Mouse (Mus musculus) intestine, embryonic 16.5 days (tissue): ENCODE results near the gene Rpap3. TPM values are rescaled to one million over a fixed set of nuclear protein-coding genes. Genes with fewer than 3 reads are reported as not detected.

Experiments
- ATAC-seq: fragments of 200-750 bp; cut with Nextera tagmentation; 2 replicates; pipeline ENCODE4 v1.8.0; 2017; ENCODE audit warnings: moderate TSS enrichment, moderate library complexity
- H3K27ac ChIP-seq: fragments of 300-500 bp; sonication (generic); 2 replicates; pipeline ENCODE4 v1.5.1; 2014; ENCODE audit warnings: mild to moderate bottlenecking, low read length
- H3K27me3 ChIP-seq: fragments of 300-500 bp; sonication (generic); replicated peaks from 2 replicates; pipeline ENCODE4 v1.6.1; 2014; ENCODE audit warnings: low read length, control low read depth, mixed read lengths; ENCODE audit not compliant: control insufficient read depth, insufficient read depth
- H3K36me3 ChIP-seq: fragments of 300-500 bp; sonication (generic); 2 replicates; pipeline ENCODE4 v1.6.1; 2014; ENCODE audit warnings: low read length, control low read depth; ENCODE audit not compliant: control insufficient read depth, insufficient read depth
- H3K4me1 ChIP-seq: fragments of 300-500 bp; sonication (generic); 2 replicates; pipeline ENCODE4 v1.6.1; 2014; ENCODE audit warnings: low read length, control low read depth, mixed read lengths; ENCODE audit not compliant: control insufficient read depth, insufficient read depth
- H3K4me2 ChIP-seq: fragments of 300-500 bp; sonication (generic); 2 replicates; pipeline ENCODE4 v1.6.1; 2014; ENCODE audit warnings: low read depth, low read length, control low read depth
- H3K4me3 ChIP-seq: fragments of 300-500 bp; sonication (generic); 2 replicates; pipeline ENCODE4 v1.5.1; 2014; ENCODE audit warnings: mild to moderate bottlenecking, low read length
- H3K9ac ChIP-seq: fragments of 300-500 bp; sonication (generic); 2 replicates; pipeline ENCODE4 v1.6.1; 2014; ENCODE audit warnings: low read depth, low read length
- H3K9me3 ChIP-seq: fragments of 300-500 bp; sonication (generic); 2 replicates; pipeline ENCODE4 v1.6.1; 2016; ENCODE audit warnings: low read length, control low read depth; ENCODE audit not compliant: control insufficient read depth
- WGBS: fragments of 180-500 bp; shearing (Covaris S2); extraction: QIAGEN DNeasy Blood & Tissue Kit; methylation state at CpG from one replicate; pipeline ENCODE4 v1.1.7; 2014; 5-methylcytosine and 5-hydroxymethylcytosine counted together
- polyA plus RNA-seq: library from polyadenylated mRNA; unstranded; fragments of >200 nt; fragmentation: Nextera tagmentation; extraction: Ambion mirVana; gene quantifications from 2 replicates; pipeline ENCODE4 v1.2.1, GENCODE M21; 2015

Gene Rpap3
- 17.5 and 18.8 TPM in 2 replicates for polyA plus RNA-seq

- Histone ChIP-seq H3K27ac (peak within 1 kb of the TSS; percentile 50; the same call in 1 of the 2 replicates), H3K4me3 (peak within 1 kb of the TSS; percentile 96), H3K4me2 (peak within 1 kb of the TSS; percentile 68), H3K4me1 (0 out of 2 replicates have a peak, but pooled peaks cover 2% of the 10 kb centered on the region), H3K36me3 (0 out of 2 replicates have a peak, but pooled peaks cover 5% of the 10 kb centered on the region), H3K9me3 (no peaks in the 10 kb centered on the region), H3K27me3 (no peaks in the 10 kb centered on the region), H3K9ac (peak within 1 kb of the TSS; percentile 95)
- WGBS: under 1% methylated on average over 70 of the region's 71 CpGs
- ATAC-seq: peak; percentile 97
Observed at GRCm38 (mm10) chr15:97705211-97706050, at the start of gene Rpap3. Gene Rpap3 (minus strand): TSS chr15:97705825.

- ATAC-seq: no peak
Observed at GRCm38 (mm10) chr15:97755361-97755760, 49.7 kb upstream of the Rpap3 start.

GRCm38 (mm10) chr15:97754476-97754875, 48.9 kb upstream of the Rpap3 start:
- Histone ChIP-seq H3K9me3 (no peaks in the 10 kb centered on the region), H3K4me1 (peaks cover 17% of the 10 kb centered on the region), H3K4me2 (no peak overlapping the region), H3K36me3 (no peaks in the 10 kb centered on the region), H3K27me3 (no peaks in the 10 kb centered on the region), H3K27ac (no peak overlapping the region), H3K9ac (0 out of 2 replicates have a peak overlapping the region, but pooled peaks have one; percentile 24), H3K4me3 (no peak overlapping the region)
- WGBS: 45% methylated on average over 6 of the region's 6 CpGs
- no peak for ATAC-seq

More at GRCm38 (mm10) chr15:97755361-97755760, 49.7 kb upstream of the Rpap3 start:
- Histone ChIP-seq H3K4me3 (no peak overlapping the region), H3K4me1 (peaks cover 15% of the 10 kb centered on the region), H3K4me2 (no peak overlapping the region), H3K27me3 (no peaks in the 10 kb centered on the region), H3K9me3 (no peaks in the 10 kb centered on the region), H3K9ac (no peak overlapping the region), H3K36me3 (no peaks in the 10 kb centered on the region), H3K27ac (no peak overlapping the region)
- WGBS: 64% methylated on average over 8 of the region's 8 CpGs

- Histone ChIP-seq H3K4me2 (no peak overlapping the region), H3K36me3 (no peaks in the 10 kb centered on the region), H3K9ac (no peak overlapping the region), H3K27ac (no peak overlapping the region), H3K4me3 (no peak overlapping the region), H3K4me1 (peaks cover 17% of the 10 kb centered on the region), H3K9me3 (no peaks in the 10 kb centered on the region), H3K27me3 (no peaks in the 10 kb centered on the region)
- WGBS: 84% methylated on average over 5 of the region's 5 CpGs
- ATAC-seq: no peak
Observed at GRCm38 (mm10) chr15:97752491-97752890, 46.9 kb upstream of the Rpap3 start.

- peaks cover 17% of the 10 kb centered on the region for H3K4me1 ChIP-seq
- ATAC-seq: no peak
- H3K4me2 ChIP-seq: no peak overlapping the region
- H3K9me3 ChIP-seq: no peaks in the 10 kb centered on the region
- no peak overlapping the region for H3K4me3 ChIP-seq
- H3K9ac ChIP-seq: no peak overlapping the region
- WGBS: 72% methylated on average over 2 of the region's 2 CpGs
- no peaks in the 10 kb centered on the region for H3K27me3 ChIP-seq
- H3K27ac ChIP-seq: no peak overlapping the region
- H3K36me3 ChIP-seq: no peaks in the 10 kb centered on the region
Observed at GRCm38 (mm10) chr15:97751676-97752075, 46.1 kb upstream of the Rpap3 start.

- Histone ChIP-seq H3K9me3 (no peaks in the 10 kb centered on the region), H3K36me3 (no peaks in the 10 kb centered on the region), H3K4me1 (peaks cover 17% of the 10 kb centered on the region), H3K27me3 (no peaks in the 10 kb centered on the region), H3K4me3 (no peak overlapping the region), H3K4me2 (0 out of 2 replicates have a peak overlapping the region, but pooled peaks have one; percentile 13), H3K9ac (peak overlapping the region; percentile 35; the same call in 1 of the 2 replicates), H3K27ac (peak overlapping the region; percentile 33)
- peak; percentile 67 for ATAC-seq
- WGBS: 25% methylated on average over 12 of the region's 12 CpGs
Observed at GRCm38 (mm10) chr15:97750697-97751096, 45.1 kb upstream of the Rpap3 start.

- no peak for ATAC-seq
- Histone ChIP-seq H3K4me3 (no peak overlapping the region), H3K4me1 (peaks cover 19% of the 10 kb centered on the region), H3K36me3 (no peaks in the 10 kb centered on the region), H3K27me3 (no peaks in the 10 kb centered on the region), H3K9me3 (no peaks in the 10 kb centered on the region), H3K27ac (no peak overlapping the region), H3K4me2 (no peak overlapping the region), H3K9ac (no peak overlapping the region)
- WGBS: 87% methylated on average over 13 of the region's 13 CpGs
Observed at GRCm38 (mm10) chr15:97749841-97750240, 44.2 kb upstream of the Rpap3 start.

GRCm38 (mm10) chr15:97749397-97749796, 43.8 kb upstream of the Rpap3 start:
- Histone ChIP-seq H3K27ac (no peak overlapping the region), H3K9me3 (no peaks in the 10 kb centered on the region), H3K9ac (no peak overlapping the region), H3K4me2 (no peak overlapping the region), H3K4me3 (no peak overlapping the region), H3K36me3 (no peaks in the 10 kb centered on the region), H3K27me3 (no peaks in the 10 kb centered on the region), H3K4me1 (peaks cover 15% of the 10 kb centered on the region)
- ATAC-seq: no peak
- WGBS: 85% methylated on average over 9 of the region's 9 CpGs

GRCm38 (mm10) chr15:97748964-97749363, 43.3 kb upstream of the Rpap3 start:
- Histone ChIP-seq H3K27me3 (no peaks in the 10 kb centered on the region), H3K4me1 (peaks cover 13% of the 10 kb centered on the region), H3K4me3 (no peak overlapping the region), H3K4me2 (no peak overlapping the region), H3K9ac (no peak overlapping the region), H3K36me3 (no peaks in the 10 kb centered on the region), H3K9me3 (no peaks in the 10 kb centered on the region), H3K27ac (no peak overlapping the region)
- 88% methylated on average over 4 of the region's 4 CpGs for WGBS
- ATAC-seq: no peak
